14 mouse cellular contexts compared by ENCODE assay signal in genomic region chr7:83145551-83145950, GRCm38 (mm10).
"Had no signal": no experiment of that assay in that cellular context is flagged by ENCODE, and none has a peak within 500 bp of the region (broad histone marks: within the 10 kb centered on the region; RNA-seq: fewer than 3 reads in every experiment).

No protein-coding gene starts in this region.

- H3K9me3 ChIP-seq: kidney, embryonic 15.5 days; limb, embryonic 15.5 days; liver, embryonic 12.5 days; midbrain, embryonic 10.5 days; neural tube, embryonic 12.5 days had no signal

- H3K4me2 ChIP-seq: kidney, embryonic 15.5 days; limb, embryonic 15.5 days; liver, embryonic 12.5 days; lung, embryonic 14.5 days; neural tube, embryonic 12.5 days had no signal

- H3K27ac ChIP-seq: kidney, embryonic 15.5 days; limb, embryonic 15.5 days; liver, embryonic 12.5 days; midbrain, embryonic 10.5 days; neural tube, embryonic 12.5 days had no signal

- H3K4me1 ChIP-seq: kidney, embryonic 15.5 days; liver, embryonic 12.5 days; neural tube, embryonic 12.5 days had no signal

- H3K4me3 ChIP-seq: kidney, embryonic 15.5 days; limb, embryonic 15.5 days; liver, embryonic 12.5 days; midbrain, embryonic 10.5 days; myocyte; neural tube, embryonic 12.5 days had no signal

- DNase-seq: kidney, adult 2 months; kidney, postnatal 14 days; lung, embryonic 14.5 days; lung, postnatal 10 days; lung, postnatal 4 days; right cerebral cortex, adult 18-20 months; thymus, adult 2 months; thymus, postnatal 25 days had no signal

- H3K27me3 ChIP-seq: kidney, embryonic 15.5 days; limb, embryonic 15.5 days; liver, embryonic 12.5 days; neural tube, embryonic 12.5 days had no signal

- ATAC-seq: liver, embryonic 12.5 days had no signal

- H3K36me3 ChIP-seq: kidney, embryonic 15.5 days; limb, embryonic 15.5 days; liver, embryonic 12.5 days; midbrain, embryonic 10.5 days; neural tube, embryonic 12.5 days had no signal

- H3K9ac ChIP-seq: kidney, embryonic 15.5 days; limb, embryonic 15.5 days; liver, embryonic 12.5 days; lung, embryonic 14.5 days; neural tube, embryonic 12.5 days had no signal
